Mouse (Mus musculus): ENCODE results near the gene Ranbp3l. TPM values are rescaled to one million over a fixed set of nuclear protein-coding genes. Genes with fewer than 3 reads are reported as not detected.
A peak's percentile ranks its signal among the peaks of the same experiment; 100 is the strongest.

Gene Ranbp3l
- polyA plus RNA-seq, 1 experiment from 2014 or later = 6.8 TPM

GRCm38 (mm10) chr15:9059856-9060255 is 92.1 kb downstream of the Ranbp3l start:
- DNase-seq (ENCODE audit: low spot score) = no peak
- no peak overlapping the region for H3K9ac ChIP-seq (ENCODE audit: low read depth, low read length)
- H3K9me3 ChIP-seq (ENCODE audit: control insufficient read depth, low read length) = no peaks in the 10 kb centered on the region
- no peak overlapping the region for H3K4me2 ChIP-seq (ENCODE audit: low read depth, low read length)
- no peaks in the 10 kb centered on the region for H3K27me3 ChIP-seq (replicated peaks; ENCODE audit: control insufficient read depth, insufficient read depth, low read length)
- no peaks in the 10 kb centered on the region for H3K36me3 ChIP-seq (ENCODE audit: control insufficient read depth, insufficient read depth, low read length)
- 84% methylated on average over 2 of the region's 2 CpGs for WGBS
- no peaks in the 10 kb centered on the region for H3K4me1 ChIP-seq (ENCODE audit: control insufficient read depth, insufficient read depth, low read length)
- no peak overlapping the region for H3K4me3 ChIP-seq (ENCODE audit: low read depth, low read length)
- no peak for ATAC-seq (ENCODE audit: low read depth)
- H3K27ac ChIP-seq (replicated peaks; ENCODE audit: low read depth, low read length) = no peak overlapping the region

GRCm38 (mm10) chr15:9061150-9061882 is 93.6 kb downstream of the Ranbp3l start:
- Histone ChIP-seq H3K27ac (replicated peaks; ENCODE audit: low read depth, low read length) (no peak overlapping the region), H3K9ac (ENCODE audit: low read depth, low read length) (no peak overlapping the region), H3K4me2 (ENCODE audit: low read depth, low read length) (no peak overlapping the region), H3K4me1 (ENCODE audit: control insufficient read depth, insufficient read depth, low read length) (no peaks in the 10 kb centered on the region), H3K4me3 (ENCODE audit: low read depth, low read length) (no peak overlapping the region), H3K9me3 (ENCODE audit: control insufficient read depth, low read length) (no peaks in the 10 kb centered on the region), H3K36me3 (ENCODE audit: control insufficient read depth, insufficient read depth, low read length) (no peaks in the 10 kb centered on the region), H3K27me3 (replicated peaks; ENCODE audit: control insufficient read depth, insufficient read depth, low read length) (no peaks in the 10 kb centered on the region)
- DNase-seq (ENCODE audit: low spot score) (no peak), ATAC-seq (ENCODE audit: low read depth) (no peak)
- WGBS = 62% methylated on average over 7 of the region's 7 CpGs

- Histone ChIP-seq H3K4me3 (ENCODE audit: low read depth, low read length) (no peak overlapping the region), H3K27ac (replicated peaks; ENCODE audit: low read depth, low read length) (no peak overlapping the region), H3K27me3 (replicated peaks; ENCODE audit: control insufficient read depth, insufficient read depth, low read length) (no peaks in the 10 kb centered on the region), H3K9ac (ENCODE audit: low read depth, low read length) (no peak overlapping the region), H3K9me3 (ENCODE audit: control insufficient read depth, low read length) (no peaks in the 10 kb centered on the region), H3K36me3 (ENCODE audit: control insufficient read depth, insufficient read depth, low read length) (no peaks in the 10 kb centered on the region), H3K4me1 (ENCODE audit: control insufficient read depth, insufficient read depth, low read length) (peaks cover 16% of the 10 kb centered on the region), H3K4me2 (ENCODE audit: low read depth, low read length) (no peak overlapping the region)
- ATAC-seq (ENCODE audit: low read depth) (no peak), DNase-seq (ENCODE audit: low spot score) (no peak)
- 90% methylated on average over 4 of the region's 4 CpGs for WGBS
Observed at GRCm38 (mm10) chr15:9068881-9069280, 101.1 kb downstream of the Ranbp3l start.

- H3K9ac ChIP-seq (ENCODE audit: low read depth, low read length) = peak overlapping the region; percentile 73
- H3K4me2 ChIP-seq (ENCODE audit: low read depth, low read length) = peak overlapping the region; percentile 76
- H3K4me1 ChIP-seq (ENCODE audit: control insufficient read depth, insufficient read depth, low read length) = peaks cover 21% of the 10 kb centered on the region
- no peaks in the 10 kb centered on the region for H3K27me3 ChIP-seq (replicated peaks; ENCODE audit: control insufficient read depth, insufficient read depth, low read length)
- peak overlapping the region; percentile 85 for H3K27ac ChIP-seq (replicated peaks; ENCODE audit: low read depth, low read length)
- H3K4me3 ChIP-seq (ENCODE audit: low read depth, low read length) = peak overlapping the region; percentile 88
- 6% methylated on average over 3 of the region's 3 CpGs for WGBS
- ATAC-seq (ENCODE audit: low read depth) (no peak), DNase-seq (ENCODE audit: low spot score) (no peak)
- no peaks in the 10 kb centered on the region for H3K9me3 ChIP-seq (ENCODE audit: control insufficient read depth, low read length)
- no peaks in the 10 kb centered on the region for H3K36me3 ChIP-seq (ENCODE audit: control insufficient read depth, insufficient read depth, low read length)
Observed at GRCm38 (mm10) chr15:9070353-9070752, 102.6 kb downstream of the Ranbp3l start.

GRCm38 (mm10) chr15:9070912-9071555 is 103.3 kb downstream of the Ranbp3l start, which contains the start of gene Nadk2:
Gene Nadk2 (plus strand): TSS chr15:9071260.
- ATAC-seq (ENCODE audit: low read depth) (peak; percentile 99), DNase-seq (ENCODE audit: low spot score) (peak; percentile 100)
- 1% methylated on average over 21 of the region's 54 CpGs for WGBS
- H3K27me3 ChIP-seq (replicated peaks; ENCODE audit: control insufficient read depth, insufficient read depth, low read length) = no peaks in the 10 kb centered on the region
- H3K4me2 ChIP-seq (ENCODE audit: low read depth, low read length) = peak within 1 kb of the TSS; percentile 76
- no peaks in the 10 kb centered on the region for H3K36me3 ChIP-seq (ENCODE audit: control insufficient read depth, insufficient read depth, low read length)
- H3K9ac ChIP-seq (ENCODE audit: low read depth, low read length) = peak within 1 kb of the TSS; percentile 95
- H3K27ac ChIP-seq (replicated peaks; ENCODE audit: low read depth, low read length) = peak within 1 kb of the TSS; percentile 93
- H3K9me3 ChIP-seq (ENCODE audit: control insufficient read depth, low read length) = no peaks in the 10 kb centered on the region
- peaks cover 21% of the 10 kb centered on the region for H3K4me1 ChIP-seq (ENCODE audit: control insufficient read depth, insufficient read depth, low read length)
- H3K4me3 ChIP-seq (ENCODE audit: low read depth, low read length) = peak within 1 kb of the TSS; percentile 88

- DNase-seq (ENCODE audit: low spot score) (peak; percentile 45), ATAC-seq (ENCODE audit: low read depth) (peak; percentile 3; the same call in 1 of the 2 replicates)
- Histone ChIP-seq H3K9ac (ENCODE audit: low read depth, low read length) (peak overlapping the region; percentile 95), H3K4me3 (ENCODE audit: low read depth, low read length) (peak overlapping the region; percentile 88), H3K27me3 (replicated peaks; ENCODE audit: control insufficient read depth, insufficient read depth, low read length) (no peaks in the 10 kb centered on the region), H3K9me3 (ENCODE audit: control insufficient read depth, low read length) (no peaks in the 10 kb centered on the region), H3K36me3 (ENCODE audit: control insufficient read depth, insufficient read depth, low read length) (no peaks in the 10 kb centered on the region), H3K27ac (replicated peaks; ENCODE audit: low read depth, low read length) (peak overlapping the region; percentile 93), H3K4me2 (ENCODE audit: low read depth, low read length) (peak overlapping the region; percentile 76), H3K4me1 (ENCODE audit: control insufficient read depth, insufficient read depth, low read length) (peaks cover 21% of the 10 kb centered on the region)
- 1% methylated on average over 18 of the region's 66 CpGs for WGBS
Observed at GRCm38 (mm10) chr15:9071556-9072544, 104.1 kb downstream of the Ranbp3l start.

GRCm38 (mm10) chr15:9072630-9073029 is 104.9 kb downstream of the Ranbp3l start:
- Histone ChIP-seq H3K4me2 (ENCODE audit: low read depth, low read length) (peak overlapping the region; percentile 76), H3K36me3 (ENCODE audit: control insufficient read depth, insufficient read depth, low read length) (no peaks in the 10 kb centered on the region), H3K9ac (ENCODE audit: low read depth, low read length) (peak overlapping the region; percentile 95), H3K27ac (replicated peaks; ENCODE audit: low read depth, low read length) (peak overlapping the region; percentile 93), H3K27me3 (replicated peaks; ENCODE audit: control insufficient read depth, insufficient read depth, low read length) (no peaks in the 10 kb centered on the region), H3K9me3 (ENCODE audit: control insufficient read depth, low read length) (no peaks in the 10 kb centered on the region), H3K4me3 (ENCODE audit: low read depth, low read length) (peak overlapping the region; percentile 88), H3K4me1 (ENCODE audit: control insufficient read depth, insufficient read depth, low read length) (peaks cover 21% of the 10 kb centered on the region)
- WGBS = 19% methylated on average over 5 of the region's 5 CpGs
- ATAC-seq (ENCODE audit: low read depth) = no peak
- peak; percentile 63 for DNase-seq (ENCODE audit: low spot score)

GRCm38 (mm10) chr15:9073067-9073608 is 105.4 kb downstream of the Ranbp3l start:
- Histone ChIP-seq H3K4me3 (ENCODE audit: low read depth, low read length) (peak overlapping the region; percentile 88), H3K4me1 (ENCODE audit: control insufficient read depth, insufficient read depth, low read length) (peaks cover 21% of the 10 kb centered on the region), H3K27ac (replicated peaks; ENCODE audit: low read depth, low read length) (0 out of 2 replicates have a peak overlapping the region, but pooled peaks have one; percentile 93), H3K36me3 (ENCODE audit: control insufficient read depth, insufficient read depth, low read length) (no peaks in the 10 kb centered on the region), H3K9ac (ENCODE audit: low read depth, low read length) (peak overlapping the region; percentile 95), H3K27me3 (replicated peaks; ENCODE audit: control insufficient read depth, insufficient read depth, low read length) (no peaks in the 10 kb centered on the region), H3K9me3 (ENCODE audit: control insufficient read depth, low read length) (no peaks in the 10 kb centered on the region), H3K4me2 (ENCODE audit: low read depth, low read length) (peak overlapping the region; percentile 76)
- WGBS = 43% methylated on average over 12 of the region's 12 CpGs
- ATAC-seq (ENCODE audit: low read depth) (no peak), DNase-seq (ENCODE audit: low spot score) (no peak)

All from embryonic facial prominence, embryonic 14.5 days (tissue).